Mouse (Mus musculus): ENCODE results near the gene Gm49339.
"Not testable (repeated sequence)": the region's sequence is repeated elsewhere in the genome, so short reads cannot be mapped to it uniquely, and the experiment has no call there.

The Gm49339 gene

DNA sequence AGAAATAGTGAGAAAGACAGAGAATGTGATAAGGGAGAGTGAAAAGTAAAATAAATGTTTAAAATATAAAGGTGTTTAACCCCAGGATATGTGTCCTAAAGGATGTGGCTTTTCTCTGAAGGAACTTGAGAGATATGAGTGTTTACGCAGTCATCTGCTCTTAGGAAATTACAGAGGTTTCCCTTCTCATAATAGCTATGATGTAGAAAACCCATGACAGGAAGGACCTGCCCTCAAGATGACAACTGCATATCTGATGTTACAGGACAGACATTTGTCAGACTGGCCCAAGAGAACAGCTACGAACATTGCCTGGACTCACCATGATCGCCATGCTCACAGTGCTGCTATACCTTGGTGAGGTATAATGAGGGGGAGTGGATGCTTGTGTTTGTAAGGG lies at the start of gene Gm49339, which contains the start of gene Lilr4b:
Gene Gm49339, plus strand, starts transcription at position 216 of the 400 bp plus-strand sequence.
Gene Lilr4b, plus strand, starts transcription at position 236 of the 400 bp plus-strand sequence.
- not testable (repeated sequence) for DNase-seq (ENCODE audit: low spot score)

GRCm38 (mm10) chr10:51432940-51433339 lies 47.5 kb upstream of the Gm49339 start:
- DNase-seq (ENCODE audit: low spot score) = no peak

GRCm38 (mm10) chr10:51435684-51436083 lies 44.7 kb upstream of the Gm49339 start:
- no peak for DNase-seq (ENCODE audit: low spot score)

DNA sequence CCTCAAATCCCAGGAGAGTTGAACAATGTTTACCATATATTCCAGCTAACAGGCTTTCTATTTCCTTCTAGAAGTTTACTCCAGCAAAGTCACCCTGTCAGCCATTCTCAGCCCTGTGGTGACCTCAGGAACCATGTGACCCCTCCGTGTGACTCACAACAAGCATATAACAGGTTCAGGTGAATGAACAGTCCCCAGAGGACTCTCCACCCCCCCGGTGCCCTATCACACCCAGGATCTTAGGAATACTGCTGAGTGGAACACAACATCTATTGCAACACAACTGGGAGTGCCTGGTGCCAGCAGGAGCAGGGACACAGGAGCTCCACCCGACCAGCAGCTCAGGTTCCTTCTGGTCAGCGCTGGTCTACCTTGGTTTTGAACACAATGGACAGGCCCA lies 28.8 kb upstream of the Gm49339 start:
- no peak for DNase-seq (ENCODE audit: low spot score)

DNA sequence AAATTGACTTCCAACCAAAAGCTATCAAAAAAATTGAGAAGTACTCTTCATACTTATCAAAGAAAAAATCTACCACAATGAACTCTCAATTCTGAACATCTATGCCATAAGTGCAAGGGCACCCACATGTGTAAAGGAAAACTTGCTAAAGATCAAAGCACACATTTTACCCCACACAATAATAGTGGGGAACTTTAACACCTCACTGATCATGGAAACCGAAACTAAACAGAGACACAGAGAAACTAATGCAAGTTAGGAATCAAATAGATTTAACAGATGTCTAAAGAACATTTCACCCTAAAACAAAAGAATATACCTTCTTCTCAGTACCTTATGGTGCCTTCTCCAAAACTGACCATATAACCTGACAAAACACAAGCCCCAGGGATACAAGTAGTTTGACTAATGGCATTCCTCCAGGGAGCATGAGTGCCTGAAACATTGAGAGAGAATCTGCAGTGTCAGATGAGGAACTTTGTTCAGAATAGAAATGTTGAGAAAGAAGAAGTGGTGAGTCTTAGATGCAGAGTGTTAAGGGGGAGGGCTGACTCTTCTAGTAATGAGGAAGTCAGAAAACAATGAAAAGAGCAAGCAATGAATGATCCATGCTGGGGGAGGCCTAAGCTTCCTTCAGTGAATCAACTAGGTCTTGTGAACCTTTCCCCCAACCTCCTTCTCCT lies 26.7 kb upstream of the Gm49339 start:
- DNase-seq (ENCODE audit: low spot score) = no peak

GRCm38 (mm10) chr10:51454365-51454764 lies 26.0 kb upstream of the Gm49339 start:
- DNase-seq (ENCODE audit: low spot score) = no peak

DNA sequence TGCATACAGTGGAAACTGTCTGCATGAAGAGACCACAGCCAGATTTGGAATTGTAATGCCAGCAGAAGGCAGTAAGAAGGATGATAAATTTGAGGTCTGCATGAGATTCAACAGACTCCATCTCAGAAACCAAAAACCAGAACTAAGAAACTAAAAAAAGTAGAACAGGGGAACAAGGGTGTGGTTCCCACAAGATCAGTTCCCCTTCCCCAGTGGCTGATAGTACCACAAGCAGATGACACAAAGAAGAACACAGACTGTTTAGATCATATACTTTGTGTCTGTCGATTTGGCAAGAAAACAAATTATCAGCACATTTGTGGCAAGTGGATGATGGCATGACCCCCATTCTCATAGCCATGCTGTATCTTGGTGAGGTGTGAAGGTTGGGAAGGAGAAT lies 24.6 kb upstream of the Gm49339 start:
- no peak for DNase-seq (ENCODE audit: low spot score)

GRCm38 (mm10) chr10:51456369-51456768 lies 24.0 kb upstream of the Gm49339 start:
- DNase-seq (ENCODE audit: low spot score) = no peak

GRCm38 (mm10) chr10:51463800-51464199 lies 16.6 kb upstream of the Gm49339 start:
- DNase-seq (ENCODE audit: low spot score) = not testable (repeated sequence)

DNA sequence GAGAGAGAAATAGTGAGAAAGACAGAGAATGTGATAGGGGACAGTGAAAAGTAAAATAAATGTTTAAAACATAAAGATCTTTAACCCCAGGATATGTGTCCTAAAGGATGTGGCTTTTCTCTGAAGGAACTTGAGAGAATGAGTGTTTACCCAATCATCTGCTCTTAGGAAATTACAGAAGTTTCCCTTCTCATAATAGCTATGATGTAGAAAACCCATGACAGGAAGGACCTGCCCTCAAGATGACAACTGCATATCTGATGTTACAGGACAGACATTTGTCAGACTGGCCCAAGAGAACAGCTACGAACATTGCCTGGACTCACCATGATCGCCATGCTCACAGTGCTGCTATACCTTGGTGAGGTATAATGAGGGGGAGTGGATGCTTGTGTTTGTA lies 10.3 kb downstream of the Gm49339 start, which contains the start of gene Lilrb4a:
Gene Lilrb4a, plus strand, starts transcription at position 266 of the 400 bp plus-strand sequence.
- not testable (repeated sequence) for DNase-seq (ENCODE audit: low spot score)

DNA sequence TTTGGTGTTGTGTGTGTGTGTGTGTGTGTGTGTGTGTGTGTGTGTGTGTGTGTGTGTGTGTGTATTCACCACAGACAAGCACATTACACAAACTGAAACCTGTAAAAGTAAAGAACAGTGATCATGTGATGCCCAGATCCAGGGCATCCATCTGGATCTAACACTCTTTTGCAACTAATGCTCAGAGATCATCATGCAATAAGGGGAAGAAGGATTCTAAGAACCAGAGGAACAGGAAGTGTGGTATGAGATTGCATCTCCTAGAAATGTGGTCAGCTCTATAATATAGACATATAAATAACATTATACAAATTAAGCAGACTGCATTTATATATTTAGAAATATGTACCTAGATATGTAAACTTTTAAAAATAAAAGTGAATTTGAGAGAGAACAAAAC lies 39.6 kb downstream of the Gm49339 start:
- no peak for DNase-seq (ENCODE audit: low spot score)

GRCm38 (mm10) chr10:51521453-51521852 lies 41.0 kb downstream of the Gm49339 start:
- DNase-seq (ENCODE audit: low spot score) = no peak

DNA sequence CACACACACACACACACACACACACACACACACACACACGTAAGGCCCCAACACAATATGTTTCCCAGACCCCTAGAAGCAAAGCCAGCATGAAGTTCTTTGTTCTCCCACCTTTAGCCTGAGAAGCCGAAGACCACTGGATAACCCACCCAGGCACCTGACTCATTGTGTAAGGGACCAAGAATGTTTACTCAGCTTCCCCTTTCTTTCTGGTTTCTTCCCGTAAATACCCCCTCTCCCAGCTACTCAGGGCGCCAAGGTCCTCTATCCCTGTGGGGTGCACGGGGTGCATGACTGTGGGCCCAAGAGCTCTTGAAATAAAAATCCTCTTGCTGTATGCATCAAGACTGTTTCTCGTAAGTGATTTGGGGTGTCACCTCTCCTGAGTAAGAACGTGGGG lies 45.7 kb downstream of the Gm49339 start:
- DNase-seq (ENCODE audit: low spot score) = no peak

DNA sequence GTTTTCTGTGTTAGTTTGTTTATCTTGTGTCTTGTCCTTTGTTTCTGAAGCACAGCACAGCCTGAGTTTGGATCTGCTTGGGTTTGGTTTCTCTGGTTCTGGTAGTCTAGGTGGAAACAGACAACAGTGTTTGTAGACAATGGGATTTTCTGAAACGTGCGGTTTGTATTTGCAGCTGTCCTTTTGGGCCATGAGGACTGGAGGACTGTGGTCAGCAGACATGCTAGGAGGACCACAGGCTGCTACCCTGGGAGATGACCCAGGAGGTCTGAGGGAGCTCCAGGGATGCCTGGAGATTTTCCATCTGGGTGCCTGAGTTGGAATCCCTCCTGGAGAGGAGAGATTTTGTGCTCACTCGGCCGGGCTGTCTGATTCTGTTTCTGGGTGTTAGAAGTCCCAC lies 46.2 kb downstream of the Gm49339 start:
- DNase-seq (ENCODE audit: low spot score) = no peak

GRCm38 (mm10) chr10:51528840-51529434 lies 48.5 kb downstream of the Gm49339 start:
- DNase-seq (ENCODE audit: low spot score) = no peak

GRCm38 (mm10) chr10:51529497-51529896 lies 49.1 kb downstream of the Gm49339 start:
- no peak for DNase-seq (ENCODE audit: low spot score)

DNA sequence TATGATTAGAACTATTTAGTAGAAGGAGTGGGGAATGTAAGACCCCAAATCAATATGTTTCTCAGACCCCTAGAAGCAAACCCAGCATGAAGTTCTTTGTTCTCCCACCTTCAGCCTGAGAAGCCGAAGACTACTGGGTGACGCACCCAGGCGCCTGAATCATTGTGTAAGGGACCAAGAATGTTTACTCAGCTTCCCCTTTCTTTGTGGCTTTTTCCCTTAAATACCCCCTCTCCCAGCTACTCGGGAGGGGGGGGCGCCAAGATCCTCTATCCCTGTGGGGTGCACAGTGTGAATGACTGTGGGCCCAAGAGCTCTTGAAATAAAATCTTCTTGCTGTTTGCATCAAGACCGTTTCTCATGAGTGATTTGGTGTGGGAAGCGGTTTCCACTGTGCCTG lies 50.4 kb downstream of the Gm49339 start:
- DNase-seq (ENCODE audit: low spot score) = no peak
